Mouse (Mus musculus): Measurements from ENCODE around the gene Gpank1. TPM values are rescaled to one million over a fixed set of nuclear protein-coding genes. Genes with fewer than 3 reads are reported as not detected.
A peak's percentile ranks its signal among the peaks of the same experiment; 100 is the strongest.

The Gpank1 gene
- polyA plus RNA-seq, 2 experiments = 15.1 to 17.5 TPM

DNA sequence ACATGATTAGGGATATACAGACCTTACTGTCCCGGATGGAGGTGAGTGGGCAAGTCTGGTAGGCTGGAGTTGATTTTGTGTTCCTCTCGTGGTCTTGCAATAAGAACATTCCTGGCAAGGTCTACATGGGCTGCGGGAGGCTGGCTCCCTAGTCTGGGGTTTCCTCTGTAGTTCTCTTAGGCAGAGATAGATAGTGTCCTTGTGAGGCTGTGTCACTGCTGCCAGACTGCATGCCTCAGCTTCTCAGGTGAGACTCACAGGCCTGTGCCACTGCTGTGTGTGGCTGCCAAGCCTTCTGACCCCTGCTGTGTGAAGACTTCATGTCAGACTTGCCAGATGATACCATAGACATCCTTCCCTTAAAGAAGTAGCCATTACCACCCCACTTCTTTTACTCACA is 18.0 kb downstream of the Gpank1 start:
- Histone ChIP-seq H3K27ac (replicated peaks; ENCODE audit: low read depth, low read length) (no peak overlapping the region), H3K36me3 (ENCODE audit: control insufficient read depth, insufficient read depth, low read length) (peaks cover 63% of the 10 kb centered on the region), H3K4me2 (replicated peaks; ENCODE audit: low read depth, low read length, severe bottlenecking) (no peak overlapping the region), H3K9ac (ENCODE audit: low read depth, low read length, severe bottlenecking) (no peak overlapping the region), H3K4me1 (ENCODE audit: control insufficient read depth, insufficient read depth, low read length) (peaks cover 9% of the 10 kb centered on the region; the same call in 1 of the 2 replicates), H3K4me3 (replicated peaks; ENCODE audit: low read length) (no peak overlapping the region), H3K27me3 (ENCODE audit: control insufficient read depth, insufficient read depth, low read length) (no peaks in the 10 kb centered on the region), H3K9me3 (ENCODE audit: control insufficient read depth, low read length) (no peaks in the 10 kb centered on the region)
- TF ChIP-seq POLR2A (IDR thresholded peaks at IDR 0.05; ENCODE audit: borderline replicate concordance, extremely low read depth, insufficient read depth, insufficient read length) = no peak
- WGBS = 87% methylated on average over 3 of the region's 3 CpGs
- DNase-seq (ENCODE audit: low spot score) (no peak), ATAC-seq (ENCODE audit: low FRiP score, low read depth) (no peak)

DNA sequence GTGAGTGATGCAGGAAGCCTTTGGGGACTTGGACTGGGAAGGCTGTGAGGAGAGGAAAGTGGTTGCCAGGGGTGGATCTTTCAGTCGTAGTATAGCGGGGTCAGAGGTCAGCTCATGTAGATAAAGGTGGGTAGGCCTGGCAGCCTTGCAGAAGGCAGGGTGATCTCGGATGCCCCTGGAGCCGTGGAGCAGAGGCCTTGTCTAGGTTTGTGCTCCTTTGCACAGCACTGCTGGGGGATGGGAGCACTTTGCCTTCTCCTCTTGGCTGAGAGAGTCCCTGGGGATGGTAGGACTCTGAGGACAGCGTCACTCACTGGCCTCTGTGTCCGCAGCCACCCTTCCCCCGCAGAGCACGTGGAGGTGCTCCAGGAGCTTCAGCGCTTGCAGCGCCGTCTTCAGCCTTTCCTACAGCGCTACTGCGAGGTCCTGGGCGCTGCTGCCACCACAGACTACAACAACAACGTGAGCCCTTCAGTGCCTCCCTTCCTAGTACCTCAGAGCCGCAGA is 19.3 kb downstream of the Gpank1 start:
- Histone ChIP-seq H3K4me1 (ENCODE audit: control insufficient read depth, insufficient read depth, low read length) (peaks cover 9% of the 10 kb centered on the region; the same call in 1 of the 2 replicates), H3K36me3 (ENCODE audit: control insufficient read depth, insufficient read depth, low read length) (peaks cover 76% of the 10 kb centered on the region), H3K27me3 (ENCODE audit: control insufficient read depth, insufficient read depth, low read length) (no peaks in the 10 kb centered on the region), H3K9ac (ENCODE audit: low read depth, low read length, severe bottlenecking) (no peak overlapping the region), H3K27ac (replicated peaks; ENCODE audit: low read depth, low read length) (no peak overlapping the region), H3K4me2 (replicated peaks; ENCODE audit: low read depth, low read length, severe bottlenecking) (no peak overlapping the region), H3K4me3 (replicated peaks; ENCODE audit: low read length) (no peak overlapping the region), H3K9me3 (ENCODE audit: control insufficient read depth, low read length) (no peaks in the 10 kb centered on the region)
- 84% methylated on average over 16 of the region's 16 CpGs for WGBS
- no peak for TF ChIP-seq POLR2A (IDR thresholded peaks at IDR 0.05; ENCODE audit: borderline replicate concordance, extremely low read depth, insufficient read depth, insufficient read length)
- DNase-seq (ENCODE audit: low spot score) (no peak), ATAC-seq (ENCODE audit: low FRiP score, low read depth) (no peak)

- TF ChIP-seq POLR2A (IDR thresholded peaks at IDR 0.05; ENCODE audit: borderline replicate concordance, extremely low read depth, insufficient read depth, insufficient read length) = no peak
- DNase-seq (ENCODE audit: low spot score) = no peak
- WGBS = 90% methylated on average over 6 of the region's 6 CpGs
- no peaks in the 10 kb centered on the region for H3K9me3 ChIP-seq (ENCODE audit: control insufficient read depth, low read length)
- H3K36me3 ChIP-seq (ENCODE audit: control insufficient read depth, insufficient read depth, low read length) = peaks cover 90% of the 10 kb centered on the region
- H3K27ac ChIP-seq (replicated peaks; ENCODE audit: low read depth, low read length) = no peak overlapping the region
- H3K4me2 ChIP-seq (replicated peaks; ENCODE audit: low read depth, low read length, severe bottlenecking) = no peak overlapping the region
- H3K9ac ChIP-seq (ENCODE audit: low read depth, low read length, severe bottlenecking) = no peak overlapping the region
- no peak for ATAC-seq (ENCODE audit: low FRiP score, low read depth)
- H3K27me3 ChIP-seq (ENCODE audit: control insufficient read depth, insufficient read depth, low read length) = no peaks in the 10 kb centered on the region
- no peak overlapping the region for H3K4me3 ChIP-seq (replicated peaks; ENCODE audit: low read length)
- 0 out of 2 replicates have a peak, but pooled peaks cover 3% of the 10 kb centered on the region for H3K4me1 ChIP-seq (ENCODE audit: control insufficient read depth, insufficient read depth, low read length)
These were observed 20.7 kb downstream of the Gpank1 start for GRCm38 (mm10) chr17:35141971-35142370.

GRCm38 (mm10) chr17:35146139-35146538 is 24.9 kb downstream of the Gpank1 start:
- no peak overlapping the region for H3K27ac ChIP-seq (replicated peaks; ENCODE audit: low read depth, low read length)
- ATAC-seq (ENCODE audit: low FRiP score, low read depth) (no peak), DNase-seq (ENCODE audit: low spot score) (no peak)
- no peak overlapping the region for H3K4me2 ChIP-seq (replicated peaks; ENCODE audit: low read depth, low read length, severe bottlenecking)
- no peak overlapping the region for H3K9ac ChIP-seq (ENCODE audit: low read depth, low read length, severe bottlenecking)
- H3K27me3 ChIP-seq (ENCODE audit: control insufficient read depth, insufficient read depth, low read length) = no peaks in the 10 kb centered on the region
- H3K4me1 ChIP-seq (ENCODE audit: control insufficient read depth, insufficient read depth, low read length) = no peaks in the 10 kb centered on the region
- WGBS = 85% methylated on average over 5 of the region's 5 CpGs
- H3K36me3 ChIP-seq (ENCODE audit: control insufficient read depth, insufficient read depth, low read length) = peaks cover 99% of the 10 kb centered on the region
- no peak for TF ChIP-seq POLR2A (IDR thresholded peaks at IDR 0.05; ENCODE audit: borderline replicate concordance, extremely low read depth, insufficient read depth, insufficient read length)
- no peak overlapping the region for H3K4me3 ChIP-seq (replicated peaks; ENCODE audit: low read length)
- no peaks in the 10 kb centered on the region for H3K9me3 ChIP-seq (ENCODE audit: control insufficient read depth, low read length)

- WGBS = 39% methylated on average over 3 of the region's 3 CpGs
- no peak overlapping the region for H3K4me2 ChIP-seq (replicated peaks; ENCODE audit: low read depth, low read length, severe bottlenecking)
- DNase-seq (ENCODE audit: low spot score) = no peak
- H3K4me3 ChIP-seq (replicated peaks; ENCODE audit: low read length) = no peak overlapping the region
- H3K4me1 ChIP-seq (ENCODE audit: control insufficient read depth, insufficient read depth, low read length) = no peaks in the 10 kb centered on the region
- TF ChIP-seq POLR2A (IDR thresholded peaks at IDR 0.05; ENCODE audit: borderline replicate concordance, extremely low read depth, insufficient read depth, insufficient read length) = no peak
- H3K9me3 ChIP-seq (ENCODE audit: control insufficient read depth, low read length) = no peaks in the 10 kb centered on the region
- no peak overlapping the region for H3K9ac ChIP-seq (ENCODE audit: low read depth, low read length, severe bottlenecking)
- peaks cover 99% of the 10 kb centered on the region for H3K36me3 ChIP-seq (ENCODE audit: control insufficient read depth, insufficient read depth, low read length)
- 0 out of 2 replicates have a peak, but pooled peaks have one; percentile 1 for ATAC-seq (ENCODE audit: low FRiP score, low read depth)
- no peak overlapping the region for H3K27ac ChIP-seq (replicated peaks; ENCODE audit: low read depth, low read length)
- H3K27me3 ChIP-seq (ENCODE audit: control insufficient read depth, insufficient read depth, low read length) = no peaks in the 10 kb centered on the region
These were observed 26.1 kb downstream of the Gpank1 start for GRCm38 (mm10) chr17:35147348-35147747.
